Mouse (Mus musculus): ENCODE results near the gene Tatdn2. TPM values are rescaled to one million over a fixed set of nuclear protein-coding genes. Genes with fewer than 3 reads are reported as not detected.

Gene Tatdn2
- polyA plus RNA-seq, 1 experiment: 35.5 TPM

DNA sequence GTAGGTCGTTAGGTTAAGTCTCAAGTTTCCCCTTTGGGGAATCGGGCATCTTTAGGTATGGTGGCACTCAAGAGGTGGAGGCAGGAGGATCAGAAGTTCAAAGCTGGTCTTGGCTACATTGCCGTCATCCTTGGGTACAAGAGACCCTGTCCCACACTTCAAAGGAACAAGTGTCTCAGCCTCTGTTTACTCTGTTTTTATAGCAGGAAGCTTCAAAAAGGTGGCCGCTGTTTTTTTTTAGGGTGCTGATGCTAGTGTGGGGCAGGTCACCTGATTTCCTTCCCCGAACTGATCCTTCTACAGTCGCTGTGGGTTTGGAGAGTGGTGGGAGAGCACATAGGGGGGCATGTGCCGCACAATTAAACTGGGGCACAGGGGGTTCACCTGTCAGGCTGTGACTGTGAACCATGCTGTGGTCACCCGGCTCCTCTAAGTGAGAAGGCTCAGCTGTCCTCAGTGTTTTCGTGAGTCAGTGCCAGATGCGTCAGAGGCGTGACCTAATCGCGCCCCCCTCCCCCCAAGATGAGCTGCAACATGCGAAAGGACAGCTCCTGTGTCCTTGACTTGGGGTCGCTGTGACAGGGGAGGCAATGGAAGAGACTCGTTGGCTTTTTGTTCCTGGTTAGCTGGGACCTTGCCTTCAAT is 42.0 kb upstream of the Tatdn2 start:
- Histone ChIP-seq H3K4me1 (ENCODE audit: control insufficient read depth, insufficient read depth, low read length) (peaks cover 20% of the 10 kb centered on the region), H3K27ac (ENCODE audit: insufficient read depth, low read depth, low read length) (no peak overlapping the region), H3K36me3 (ENCODE audit: control insufficient read depth, insufficient read depth, low read length) (no peaks in the 10 kb centered on the region), H3K27me3 (replicated peaks; ENCODE audit: control insufficient read depth, insufficient read depth, low read length) (no peaks in the 10 kb centered on the region), H3K4me3 (ENCODE audit: insufficient read depth, low read depth, low read length) (no peak overlapping the region)
- TF ChIP-seq CTCF (conservative IDR thresholded peaks at IDR 0.05; ENCODE audit: insufficient read depth, insufficient read length, low read depth, low read length): no peak
- TF ChIP-seq POLR2A (IDR thresholded peaks at IDR 0.05; ENCODE audit: low read depth, low read length): no peak
- 70% methylated on average over 16 of the region's 16 CpGs for WGBS
- DNase-seq: no peak

DNA sequence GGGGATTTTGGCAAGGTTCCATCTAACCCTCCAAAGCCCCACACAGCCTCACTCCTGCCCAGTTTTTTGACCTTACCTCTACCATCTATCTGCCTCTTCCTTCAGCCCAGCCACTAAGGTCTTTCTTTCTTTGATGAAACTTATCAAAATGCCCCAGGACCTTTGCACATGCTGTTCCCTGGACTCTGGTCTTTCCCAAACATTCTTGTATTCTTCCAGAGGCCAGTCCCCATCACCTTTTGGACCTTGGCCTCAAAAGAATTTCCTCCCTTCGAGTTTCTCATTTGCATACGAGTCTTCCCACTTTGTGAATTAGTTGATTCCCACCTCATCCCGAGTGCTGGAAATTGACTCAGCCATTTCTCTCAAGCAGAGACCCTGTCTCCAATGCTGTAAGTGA is 41.4 kb upstream of the Tatdn2 start:
- Histone ChIP-seq H3K36me3 (ENCODE audit: control insufficient read depth, insufficient read depth, low read length) (no peaks in the 10 kb centered on the region), H3K4me3 (ENCODE audit: insufficient read depth, low read depth, low read length) (no peak overlapping the region), H3K4me1 (ENCODE audit: control insufficient read depth, insufficient read depth, low read length) (peaks cover 21% of the 10 kb centered on the region), H3K27ac (ENCODE audit: insufficient read depth, low read depth, low read length) (no peak overlapping the region), H3K27me3 (replicated peaks; ENCODE audit: control insufficient read depth, insufficient read depth, low read length) (no peaks in the 10 kb centered on the region)
- TF ChIP-seq CTCF (conservative IDR thresholded peaks at IDR 0.05; ENCODE audit: insufficient read depth, insufficient read length, low read depth, low read length) (no peak), POLR2A (IDR thresholded peaks at IDR 0.05; ENCODE audit: low read depth, low read length) (no peak)
- 48% methylated on average over 3 of the region's 3 CpGs for WGBS
- peak; percentile 64 for DNase-seq

DNA sequence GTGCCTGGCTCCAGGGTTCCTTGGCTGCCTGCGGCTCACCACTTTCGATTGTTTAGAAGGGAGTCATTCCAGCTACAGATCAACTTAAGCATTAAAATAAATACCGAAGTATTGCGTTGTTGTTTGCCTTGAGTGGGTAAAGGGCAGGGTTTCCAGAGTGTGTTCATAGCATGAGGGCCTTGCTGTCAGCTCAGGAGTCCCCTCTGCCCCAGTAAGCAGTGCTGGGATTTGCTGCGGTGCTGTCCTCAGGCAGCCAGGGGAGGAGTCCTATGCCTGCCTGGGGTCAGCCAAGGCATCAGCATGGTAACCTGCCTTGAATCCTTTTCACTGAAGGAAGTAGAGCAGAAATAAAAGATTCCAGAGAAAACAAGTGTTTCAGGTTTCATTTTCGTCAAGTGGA is 40.0 kb upstream of the Tatdn2 start:
- peaks cover 32% of the 10 kb centered on the region for H3K4me1 ChIP-seq (ENCODE audit: control insufficient read depth, insufficient read depth, low read length)
- peak overlapping the region; percentile 5 for H3K27ac ChIP-seq (ENCODE audit: insufficient read depth, low read depth, low read length)

GRCm38 (mm10) chr6:113658226-113658625 is 38.6 kb upstream of the Tatdn2 start:
- H3K4me1 ChIP-seq (ENCODE audit: control insufficient read depth, insufficient read depth, low read length): peaks cover 35% of the 10 kb centered on the region
- no peak for TF ChIP-seq CTCF (conservative IDR thresholded peaks at IDR 0.05; ENCODE audit: insufficient read depth, insufficient read length, low read depth, low read length)
- TF ChIP-seq POLR2A (IDR thresholded peaks at IDR 0.05; ENCODE audit: low read depth, low read length): no peak
- peak overlapping the region; percentile 54; the same call in 1 of the 2 replicates for H3K27ac ChIP-seq (ENCODE audit: insufficient read depth, low read depth, low read length)

More for the DNA sequence above, 40.0 kb upstream of the Tatdn2 start:
- no peak for DNase-seq
- Histone ChIP-seq H3K4me3 (ENCODE audit: insufficient read depth, low read depth, low read length) (no peak overlapping the region), H3K36me3 (ENCODE audit: control insufficient read depth, insufficient read depth, low read length) (no peaks in the 10 kb centered on the region), H3K27me3 (replicated peaks; ENCODE audit: control insufficient read depth, insufficient read depth, low read length) (no peaks in the 10 kb centered on the region)
- WGBS: 49% methylated on average over 6 of the region's 6 CpGs
- no peak for TF ChIP-seq POLR2A (IDR thresholded peaks at IDR 0.05; ENCODE audit: low read depth, low read length)

GRCm38 (mm10) chr6:113659648-113660491 is 37.0 kb upstream of the Tatdn2 start:
- H3K4me3 ChIP-seq (ENCODE audit: insufficient read depth, low read depth, low read length): no peak overlapping the region
- H3K4me1 ChIP-seq (ENCODE audit: control insufficient read depth, insufficient read depth, low read length): peaks cover 33% of the 10 kb centered on the region
- H3K27me3 ChIP-seq (replicated peaks; ENCODE audit: control insufficient read depth, insufficient read depth, low read length): no peaks in the 10 kb centered on the region
- DNase-seq: no peak
- H3K27ac ChIP-seq (ENCODE audit: insufficient read depth, low read depth, low read length): peak overlapping the region; percentile 52
- TF ChIP-seq POLR2A (IDR thresholded peaks at IDR 0.05; ENCODE audit: low read depth, low read length) (no peak), CTCF (conservative IDR thresholded peaks at IDR 0.05; ENCODE audit: insufficient read depth, insufficient read length, low read depth, low read length) (no peak)
- 48% methylated on average over 8 of the region's 8 CpGs for WGBS
- peaks cover 2% of the 10 kb centered on the region; the same call in 1 of the 2 replicates for H3K36me3 ChIP-seq (ENCODE audit: control insufficient read depth, insufficient read depth, low read length)

More at GRCm38 (mm10) chr6:113658226-113658625, 38.6 kb upstream of the Tatdn2 start:
- DNase-seq: peak; percentile 69
- no peak overlapping the region for H3K4me3 ChIP-seq (ENCODE audit: insufficient read depth, low read depth, low read length)
- H3K27me3 ChIP-seq (replicated peaks; ENCODE audit: control insufficient read depth, insufficient read depth, low read length): no peaks in the 10 kb centered on the region
- 54% methylated on average over 3 of the region's 3 CpGs for WGBS
- peaks cover 2% of the 10 kb centered on the region; the same call in 1 of the 2 replicates for H3K36me3 ChIP-seq (ENCODE audit: control insufficient read depth, insufficient read depth, low read length)

DNA sequence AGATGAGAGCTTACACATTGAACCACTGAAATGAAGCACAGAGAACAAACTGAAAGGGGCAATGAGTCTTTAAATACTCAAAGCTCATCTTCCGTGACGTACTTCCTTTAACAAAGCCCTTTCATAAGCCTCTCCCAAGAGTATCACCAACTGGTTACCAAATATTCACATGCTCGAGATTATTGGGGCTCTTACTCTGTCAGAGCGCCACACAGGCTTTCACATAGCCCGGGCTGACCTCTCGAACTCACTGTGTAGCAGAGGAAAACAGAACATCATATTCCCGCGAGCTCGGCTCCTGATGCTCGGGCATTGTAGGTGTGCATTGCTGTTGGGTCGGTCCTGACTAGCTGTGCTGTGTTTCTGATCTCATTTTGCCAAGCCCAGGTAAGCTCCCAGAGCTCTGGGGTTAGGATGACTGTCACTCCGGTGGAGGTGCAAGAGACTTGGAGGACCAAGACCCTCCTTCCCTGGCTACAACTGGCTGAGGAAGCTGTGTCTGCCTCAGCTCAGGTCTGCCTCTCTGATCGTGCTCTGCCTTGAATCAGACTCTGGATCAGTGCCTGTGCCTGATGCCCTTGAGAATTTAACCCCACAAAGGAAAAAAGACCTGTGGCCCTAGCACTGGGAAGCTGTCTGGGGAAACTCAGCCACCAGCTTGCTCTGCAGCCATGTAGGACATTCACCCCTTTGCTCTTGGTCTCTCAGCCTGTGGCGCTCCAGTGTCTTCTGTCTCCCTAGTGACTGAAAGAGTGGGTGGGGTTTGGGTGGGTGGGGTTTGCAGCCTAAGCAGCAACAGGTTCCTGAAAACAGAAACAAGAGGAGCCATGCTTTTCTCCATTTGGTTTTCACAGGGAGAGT is 36.1 kb upstream of the Tatdn2 start:
- no peaks in the 10 kb centered on the region for H3K27me3 ChIP-seq (replicated peaks; ENCODE audit: control insufficient read depth, insufficient read depth, low read length)
- H3K27ac ChIP-seq (ENCODE audit: insufficient read depth, low read depth, low read length): peak overlapping the region; percentile 62
- TF ChIP-seq POLR2A (IDR thresholded peaks at IDR 0.05; ENCODE audit: low read depth, low read length) (no peak), CTCF (conservative IDR thresholded peaks at IDR 0.05; ENCODE audit: insufficient read depth, insufficient read length, low read depth, low read length) (no peak)
- H3K4me3 ChIP-seq (ENCODE audit: insufficient read depth, low read depth, low read length): no peak overlapping the region
- H3K4me1 ChIP-seq (ENCODE audit: control insufficient read depth, insufficient read depth, low read length): peaks cover 28% of the 10 kb centered on the region
- H3K36me3 ChIP-seq (ENCODE audit: control insufficient read depth, insufficient read depth, low read length): peaks cover 2% of the 10 kb centered on the region; the same call in 1 of the 2 replicates
- WGBS: 44% methylated on average over 14 of the region's 14 CpGs
- DNase-seq: no peak

All from kidney, adult 2 months (tissue).